Mouse (Mus musculus): ENCODE results near the gene Gm5134. TPM values are rescaled to one million over a fixed set of nuclear protein-coding genes. Genes with fewer than 3 reads are reported as not detected.

Gm5134 gene
- polyA plus RNA-seq, 1 experiment from 2014 or later: not detected

DNA sequence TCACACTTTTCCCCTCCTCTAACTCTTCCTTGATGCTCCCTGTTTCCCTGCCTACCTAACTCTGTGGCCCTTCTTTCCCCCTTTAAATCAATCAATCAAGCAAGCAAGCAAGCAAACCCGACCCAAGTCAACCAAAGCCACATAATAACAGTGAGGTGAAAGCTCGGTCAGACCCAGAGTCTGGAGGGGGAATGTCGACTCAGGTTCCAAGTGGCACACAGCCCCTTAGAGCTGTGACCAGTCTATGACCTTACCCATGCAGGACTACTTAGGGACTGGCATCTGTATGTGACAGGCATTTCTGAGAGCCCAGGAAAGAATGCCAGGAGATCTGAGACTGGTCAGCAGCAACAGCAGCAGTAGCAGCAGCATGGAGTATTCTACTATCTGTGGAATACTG is 42.0 kb downstream of the Gm5134 start:
- no peak overlapping the region for H3K9ac ChIP-seq (ENCODE audit: low read depth, low read length)
- no peak overlapping the region for H3K27ac ChIP-seq (ENCODE audit: low read depth, low read length)
- no peak overlapping the region for H3K4me3 ChIP-seq (ENCODE audit: low read depth, low read length)
- no peak for TF ChIP-seq CTCF (IDR thresholded peaks at IDR 0.05; ENCODE audit: low read depth)
- H3K27me3 ChIP-seq (replicated peaks; ENCODE audit: control insufficient read depth, insufficient read depth, low read length): no peaks in the 10 kb centered on the region
- no peaks in the 10 kb centered on the region for H3K36me3 ChIP-seq (ENCODE audit: control insufficient read depth, insufficient read depth)
- WGBS: 25% methylated on average over 3 of the region's 3 CpGs
- no peaks in the 10 kb centered on the region for H3K4me1 ChIP-seq (replicated peaks; ENCODE audit: control insufficient read depth, insufficient read depth, low read length)
- no peak for ATAC-seq
- H3K9me3 ChIP-seq (ENCODE audit: control insufficient read depth): no peaks in the 10 kb centered on the region
- no peak overlapping the region for H3K4me2 ChIP-seq (replicated peaks; ENCODE audit: low read depth)

DNA sequence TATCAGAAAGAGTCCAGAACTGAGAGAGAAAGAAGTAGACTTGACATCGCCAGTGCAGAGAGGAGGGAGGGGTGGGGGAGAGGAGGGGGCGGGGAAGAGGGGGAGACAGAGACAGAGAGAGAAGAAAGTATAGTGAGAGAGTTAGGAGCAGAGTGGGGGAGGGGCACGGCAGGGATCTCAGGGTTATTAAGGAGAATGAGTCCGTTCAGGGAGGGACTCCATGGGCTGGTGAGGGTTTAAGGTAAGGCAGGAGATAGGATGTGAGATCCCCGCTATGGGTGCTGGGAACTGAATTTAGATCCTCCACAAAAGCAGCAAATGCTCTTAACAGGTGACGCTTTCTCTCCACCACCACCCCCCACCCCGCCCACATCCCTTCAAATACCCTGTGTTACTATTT is 46.8 kb downstream of the Gm5134 start:
- Histone ChIP-seq H3K36me3 (ENCODE audit: control insufficient read depth, insufficient read depth) (no peaks in the 10 kb centered on the region), H3K4me2 (replicated peaks; ENCODE audit: low read depth) (no peak overlapping the region), H3K9me3 (ENCODE audit: control insufficient read depth) (no peaks in the 10 kb centered on the region), H3K27me3 (replicated peaks; ENCODE audit: control insufficient read depth, insufficient read depth, low read length) (no peaks in the 10 kb centered on the region), H3K27ac (ENCODE audit: low read depth, low read length) (no peak overlapping the region), H3K4me1 (replicated peaks; ENCODE audit: control insufficient read depth, insufficient read depth, low read length) (no peaks in the 10 kb centered on the region), H3K4me3 (ENCODE audit: low read depth, low read length) (no peak overlapping the region), H3K9ac (ENCODE audit: low read depth, low read length) (no peak overlapping the region)
- 37% methylated on average over 7 of the region's 7 CpGs for WGBS
- TF ChIP-seq CTCF (IDR thresholded peaks at IDR 0.05; ENCODE audit: low read depth): no peak
- no peak for ATAC-seq

DNA sequence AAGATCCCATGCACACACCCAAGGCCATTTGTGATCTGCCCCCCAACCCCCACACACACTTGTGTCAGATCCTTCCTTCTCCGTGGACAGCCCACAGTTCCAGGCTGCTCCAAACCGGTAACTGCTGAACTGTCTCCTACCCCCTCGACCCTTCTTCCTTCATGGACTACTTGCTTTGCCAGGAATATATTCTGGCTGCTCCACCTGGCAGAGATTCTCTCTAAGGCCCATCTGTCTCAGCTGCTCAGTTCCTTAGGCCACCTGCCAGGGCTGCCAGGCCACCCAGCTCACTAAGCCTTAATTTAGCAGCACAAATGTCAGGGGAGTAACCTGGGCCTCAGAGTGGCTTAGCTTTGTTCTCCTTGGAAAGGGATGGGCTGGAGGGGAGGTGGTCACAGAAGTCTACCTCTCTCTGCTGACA is 47.8 kb downstream of the Gm5134 start:
- H3K36me3 ChIP-seq (ENCODE audit: control insufficient read depth, insufficient read depth): no peaks in the 10 kb centered on the region
- no peaks in the 10 kb centered on the region for H3K27me3 ChIP-seq (replicated peaks; ENCODE audit: control insufficient read depth, insufficient read depth, low read length)
- no peaks in the 10 kb centered on the region for H3K9me3 ChIP-seq (ENCODE audit: control insufficient read depth)
- no peak overlapping the region for H3K4me2 ChIP-seq (replicated peaks; ENCODE audit: low read depth)
- no peak for TF ChIP-seq CTCF (IDR thresholded peaks at IDR 0.05; ENCODE audit: low read depth)
- no peak overlapping the region for H3K27ac ChIP-seq (ENCODE audit: low read depth, low read length)
- H3K4me1 ChIP-seq (replicated peaks; ENCODE audit: control insufficient read depth, insufficient read depth, low read length): no peaks in the 10 kb centered on the region
- H3K4me3 ChIP-seq (ENCODE audit: low read depth, low read length): no peak overlapping the region
- 30% methylated on average over 3 of the region's 3 CpGs for WGBS
- H3K9ac ChIP-seq (ENCODE audit: low read depth, low read length): no peak overlapping the region
- no peak for ATAC-seq

DNA sequence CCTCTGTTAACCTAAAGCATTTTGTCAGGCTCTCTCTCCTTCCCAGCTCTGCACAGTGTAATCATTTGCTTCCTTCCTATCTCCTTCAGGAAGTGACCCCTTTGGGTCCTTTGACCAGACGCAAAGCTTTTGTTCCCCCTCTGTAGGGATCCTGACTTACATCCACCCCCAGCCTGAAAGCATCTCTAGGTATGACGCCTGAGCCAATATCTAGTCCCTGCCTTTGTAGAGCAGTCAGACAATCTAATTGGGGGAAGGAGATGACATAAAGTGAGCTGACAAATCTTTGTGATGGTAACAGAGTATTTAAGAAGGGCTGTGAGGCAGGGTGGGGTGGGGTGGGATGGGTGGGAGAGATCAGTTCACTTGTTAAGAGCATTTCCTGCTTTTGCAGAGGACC is 48.3 kb downstream of the Gm5134 start:
- no peak for ATAC-seq
- TF ChIP-seq CTCF (IDR thresholded peaks at IDR 0.05; ENCODE audit: low read depth): no peak
- no peaks in the 10 kb centered on the region for H3K36me3 ChIP-seq (ENCODE audit: control insufficient read depth, insufficient read depth)
- H3K27me3 ChIP-seq (replicated peaks; ENCODE audit: control insufficient read depth, insufficient read depth, low read length): no peaks in the 10 kb centered on the region
- H3K9ac ChIP-seq (ENCODE audit: low read depth, low read length): no peak overlapping the region
- no peak overlapping the region for H3K4me3 ChIP-seq (ENCODE audit: low read depth, low read length)
- no peak overlapping the region for H3K4me2 ChIP-seq (replicated peaks; ENCODE audit: low read depth)
- no peak overlapping the region for H3K27ac ChIP-seq (ENCODE audit: low read depth, low read length)
- 64% methylated on average over 2 of the region's 2 CpGs for WGBS
- H3K4me1 ChIP-seq (replicated peaks; ENCODE audit: control insufficient read depth, insufficient read depth, low read length): no peaks in the 10 kb centered on the region
- H3K9me3 ChIP-seq (ENCODE audit: control insufficient read depth): no peaks in the 10 kb centered on the region

DNA sequence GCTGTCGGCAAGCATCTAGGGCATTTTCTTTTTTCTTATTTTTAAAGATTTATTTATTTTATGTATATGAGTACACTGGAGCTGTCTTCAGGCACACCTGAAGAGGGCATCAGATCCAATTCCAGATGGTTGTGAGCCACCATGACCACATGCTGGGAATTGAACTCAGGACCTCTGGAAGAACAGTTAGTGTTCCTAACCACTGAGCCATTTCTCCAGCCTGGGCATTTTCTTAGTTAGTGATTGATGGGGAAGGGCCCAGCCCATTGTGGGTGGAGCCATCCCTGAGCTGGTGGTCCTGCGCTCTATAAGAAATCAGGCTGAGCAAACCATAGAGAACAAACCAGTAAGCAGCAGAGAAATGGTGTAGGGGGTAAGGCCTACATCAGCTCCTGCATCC is 48.9 kb downstream of the Gm5134 start:
- Histone ChIP-seq H3K9ac (ENCODE audit: low read depth, low read length) (no peak overlapping the region), H3K36me3 (ENCODE audit: control insufficient read depth, insufficient read depth) (no peaks in the 10 kb centered on the region), H3K27me3 (replicated peaks; ENCODE audit: control insufficient read depth, insufficient read depth, low read length) (no peaks in the 10 kb centered on the region), H3K4me2 (replicated peaks; ENCODE audit: low read depth) (no peak overlapping the region), H3K27ac (ENCODE audit: low read depth, low read length) (no peak overlapping the region), H3K9me3 (ENCODE audit: control insufficient read depth) (no peaks in the 10 kb centered on the region), H3K4me1 (replicated peaks; ENCODE audit: control insufficient read depth, insufficient read depth, low read length) (no peaks in the 10 kb centered on the region), H3K4me3 (ENCODE audit: low read depth, low read length) (no peak overlapping the region)
- no peak for ATAC-seq
- WGBS: 93% methylated on average over 2 of the region's 2 CpGs
- TF ChIP-seq CTCF (IDR thresholded peaks at IDR 0.05; ENCODE audit: low read depth): no peak

DNA sequence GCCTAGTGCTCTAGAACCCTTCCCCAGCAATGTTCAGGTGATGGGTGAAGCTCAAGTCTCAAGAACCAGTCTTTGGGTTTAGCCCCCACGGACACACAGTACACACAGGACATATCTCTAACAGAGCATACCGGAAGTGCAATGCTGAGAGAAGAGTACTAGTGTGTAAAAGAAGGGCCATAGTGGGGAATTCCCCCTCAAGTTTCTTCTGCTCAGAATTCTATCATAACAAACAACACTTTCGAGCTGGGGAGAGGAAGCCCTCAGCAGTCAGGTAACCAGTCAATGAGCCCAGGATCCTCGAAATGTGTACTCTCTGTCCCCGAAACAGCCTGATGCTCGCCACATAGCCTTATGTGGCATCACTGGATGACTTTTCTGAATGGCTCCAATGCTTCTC is 52.1 kb downstream of the Gm5134 start:
- no peak for TF ChIP-seq CTCF (IDR thresholded peaks at IDR 0.05; ENCODE audit: low read depth)
- Histone ChIP-seq H3K9me3 (ENCODE audit: control insufficient read depth) (no peaks in the 10 kb centered on the region), H3K4me1 (replicated peaks; ENCODE audit: control insufficient read depth, insufficient read depth, low read length) (no peaks in the 10 kb centered on the region), H3K4me2 (replicated peaks; ENCODE audit: low read depth) (no peak overlapping the region), H3K27ac (ENCODE audit: low read depth, low read length) (no peak overlapping the region), H3K27me3 (replicated peaks; ENCODE audit: control insufficient read depth, insufficient read depth, low read length) (no peaks in the 10 kb centered on the region), H3K9ac (ENCODE audit: low read depth, low read length) (no peak overlapping the region), H3K36me3 (ENCODE audit: control insufficient read depth, insufficient read depth) (no peaks in the 10 kb centered on the region), H3K4me3 (ENCODE audit: low read depth, low read length) (no peak overlapping the region)
- WGBS: 92% methylated on average over 6 of the region's 6 CpGs
- no peak for ATAC-seq

DNA sequence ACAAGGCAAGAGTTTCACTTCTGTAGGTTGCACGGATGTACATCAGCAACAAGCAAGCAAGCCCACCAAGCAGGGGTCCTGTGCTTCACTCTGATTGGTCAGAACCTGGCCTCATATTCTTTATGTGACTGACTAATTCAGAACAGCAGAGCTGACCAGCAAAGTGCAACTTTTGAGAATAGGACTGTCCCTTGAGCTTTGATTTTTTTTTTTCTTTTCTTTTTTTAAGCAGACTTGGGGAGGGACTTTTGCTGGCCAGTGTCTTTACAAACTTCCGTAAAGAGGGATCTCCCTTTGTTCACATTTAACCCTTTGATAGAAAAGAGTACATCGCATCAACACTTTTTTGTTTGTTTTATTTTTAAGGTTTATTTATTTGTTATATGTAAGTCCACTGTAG is 55.5 kb downstream of the Gm5134 start:
- Histone ChIP-seq H3K36me3 (ENCODE audit: control insufficient read depth, insufficient read depth) (no peaks in the 10 kb centered on the region), H3K4me2 (replicated peaks; ENCODE audit: low read depth) (no peak overlapping the region), H3K9ac (ENCODE audit: low read depth, low read length) (no peak overlapping the region), H3K27me3 (replicated peaks; ENCODE audit: control insufficient read depth, insufficient read depth, low read length) (no peaks in the 10 kb centered on the region), H3K9me3 (ENCODE audit: control insufficient read depth) (no peaks in the 10 kb centered on the region), H3K4me1 (replicated peaks; ENCODE audit: control insufficient read depth, insufficient read depth, low read length) (no peaks in the 10 kb centered on the region), H3K27ac (ENCODE audit: low read depth, low read length) (no peak overlapping the region), H3K4me3 (ENCODE audit: low read depth, low read length) (no peak overlapping the region)
- 72% methylated on average over 3 of the region's 3 CpGs for WGBS
- no peak for ATAC-seq
- no peak for TF ChIP-seq CTCF (IDR thresholded peaks at IDR 0.05; ENCODE audit: low read depth)
